Mouse (Mus musculus) bone marrow macrophage, adult 2 months (primary cell): Measurements from ENCODE around the gene Tma7.

Experiments used
- CTCF ChIP-seq: IDR thresholded peaks from 2 replicates; pipeline ENCODE4 v1.5.1; 2012; ENCODE audit warnings: low read depth, mild to moderate bottlenecking, low read length, moderate library complexity
- POLR2A ChIP-seq: IDR thresholded peaks from 2 replicates; pipeline ENCODE4 v1.6.1; 2012; ENCODE audit warnings: mild to moderate bottlenecking, low read depth, low read length, borderline replicate concordance

DNA sequence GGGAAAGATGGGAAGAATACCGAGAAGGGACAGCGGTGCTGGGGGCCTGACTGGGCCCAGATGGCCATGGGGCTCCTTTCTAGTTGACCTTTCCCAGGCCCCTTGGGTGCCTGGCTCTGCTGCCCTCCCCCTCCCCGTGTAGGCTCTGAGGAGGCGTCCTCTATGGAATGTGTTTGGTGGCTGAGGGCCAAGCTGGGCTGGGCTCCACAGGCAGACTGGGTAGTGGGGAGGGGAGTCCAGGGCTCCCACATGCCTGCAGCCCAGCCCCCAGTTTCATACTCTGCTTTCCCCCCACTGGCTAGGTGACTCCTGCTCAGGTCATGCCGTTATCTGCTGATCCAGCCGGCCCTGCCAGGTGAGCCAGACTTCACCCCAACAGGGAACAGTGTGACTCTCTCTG lies 16.6 kb upstream of the Tma7 start:
- TF ChIP-seq POLR2A (no peak), CTCF (no peak)
